Mouse (Mus musculus) retina, postnatal 7 days (tissue): ENCODE data around the gene Spo11.

Experiments used
- DNase-seq: peaks from one replicate; pipeline ENCODE4 v3.0.0-alpha.2; 2012; ENCODE audit warnings: low read depth, low spot score

Gene Spo11

DNA sequence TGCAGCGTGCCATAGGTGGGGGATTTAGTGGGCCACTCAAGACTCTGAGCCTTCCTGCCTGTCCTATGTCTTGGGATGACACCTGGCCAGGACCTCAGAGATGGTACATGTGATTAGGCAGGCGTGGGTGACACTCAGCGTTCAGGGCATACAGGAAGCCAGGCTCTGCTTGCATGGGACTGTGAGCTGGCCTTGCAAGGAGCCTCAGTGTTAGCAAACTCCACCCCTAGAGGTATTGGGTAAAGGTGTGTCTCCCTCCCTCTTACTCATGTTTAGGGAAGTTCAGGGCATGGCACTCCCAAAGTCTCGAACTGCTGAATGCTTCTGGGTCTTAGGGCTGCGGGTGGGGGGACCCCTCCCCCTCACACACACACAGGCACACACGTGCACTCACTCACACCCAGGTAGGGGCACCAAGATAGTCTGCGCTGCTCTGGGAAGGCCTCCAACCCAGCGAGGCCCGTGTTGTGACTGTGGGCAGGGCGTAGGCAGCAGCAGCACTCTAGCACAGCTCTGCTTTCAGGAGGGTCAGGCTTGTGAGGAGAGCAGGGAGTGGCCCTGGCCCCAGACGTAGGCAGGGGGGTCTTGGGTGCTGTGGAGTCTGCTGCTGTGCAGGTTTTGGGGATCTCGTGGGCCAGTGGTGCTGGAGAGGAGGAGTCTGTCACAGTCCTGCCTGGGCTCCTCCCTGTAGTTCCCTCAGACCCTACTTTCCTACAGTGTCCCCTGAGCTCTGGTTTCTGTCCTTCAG lies 53.3 kb downstream of the Spo11 start:
- DNase-seq = no peak

DNA sequence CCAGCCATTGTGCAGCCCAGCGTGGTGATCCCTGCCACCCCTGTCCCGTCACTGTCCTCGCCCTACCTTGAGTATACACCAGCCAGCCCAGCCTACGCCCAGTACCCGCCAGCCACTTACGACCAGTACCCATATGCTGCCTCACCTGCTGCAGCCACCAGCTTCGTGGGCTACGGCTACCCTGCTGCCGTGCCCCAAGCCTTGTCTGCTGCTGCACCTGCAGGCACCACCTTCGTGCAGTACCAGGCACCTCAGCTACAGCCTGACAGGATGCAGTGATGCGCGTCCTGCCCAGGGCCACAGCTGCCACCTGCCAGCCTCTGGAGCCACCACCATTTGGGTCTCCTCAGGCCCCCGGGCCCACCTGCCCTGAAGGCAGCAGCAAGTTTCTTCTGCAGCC lies 56.0 kb downstream of the Spo11 start:
- DNase-seq = no peak

DNA sequence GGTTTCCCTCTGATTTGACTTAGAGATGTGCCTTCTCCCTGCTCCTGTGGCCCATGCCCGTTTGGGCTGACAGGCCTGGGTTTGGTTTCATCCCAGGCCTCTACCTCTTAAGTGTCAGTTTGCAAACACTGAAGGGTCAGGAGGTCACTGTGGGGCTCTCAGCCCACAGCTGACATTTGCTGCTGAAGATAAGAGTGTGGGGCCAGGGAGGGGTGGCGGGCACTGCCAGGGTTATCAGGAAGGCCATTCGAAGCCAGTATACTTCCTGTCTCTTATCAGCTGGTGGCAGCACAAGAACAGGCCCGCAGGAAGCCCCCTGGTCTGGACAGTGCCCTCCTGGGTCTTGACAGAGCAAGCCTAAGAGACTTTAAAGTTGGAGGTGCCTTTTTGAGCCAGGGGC lies 57.5 kb downstream of the Spo11 start:
- no peak for DNase-seq

GRCm38 (mm10) chr2:173035653-173036052 lies 58.2 kb downstream of the Spo11 start:
- no peak for DNase-seq

DNA sequence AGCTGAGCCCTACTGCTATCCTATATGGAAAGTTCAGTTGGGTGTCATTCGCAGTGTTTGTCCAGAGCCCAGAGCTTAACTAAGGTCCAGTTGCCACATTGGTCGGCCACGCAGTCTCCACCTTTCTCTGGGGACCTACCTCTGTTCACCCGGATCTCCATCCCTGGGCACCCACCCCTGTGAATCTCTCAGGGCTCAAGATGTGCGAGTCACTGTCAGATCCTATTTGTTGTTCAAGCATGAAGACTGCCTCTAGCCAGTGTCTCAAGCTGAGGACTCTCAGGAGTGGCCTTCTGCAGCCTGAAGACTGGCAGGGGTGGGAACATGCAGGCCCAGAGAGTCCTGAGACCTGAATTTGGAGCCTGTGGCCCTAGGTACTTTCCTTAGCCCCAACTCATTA lies 58.6 kb downstream of the Spo11 start:
- no peak for DNase-seq

GRCm38 (mm10) chr2:173036611-173037010 lies 59.1 kb downstream of the Spo11 start:
- no peak for DNase-seq

- DNase-seq = no peak
Measured at GRCm38 (mm10) chr2:173037347-173037746, 59.8 kb downstream of the Spo11 start.

DNA sequence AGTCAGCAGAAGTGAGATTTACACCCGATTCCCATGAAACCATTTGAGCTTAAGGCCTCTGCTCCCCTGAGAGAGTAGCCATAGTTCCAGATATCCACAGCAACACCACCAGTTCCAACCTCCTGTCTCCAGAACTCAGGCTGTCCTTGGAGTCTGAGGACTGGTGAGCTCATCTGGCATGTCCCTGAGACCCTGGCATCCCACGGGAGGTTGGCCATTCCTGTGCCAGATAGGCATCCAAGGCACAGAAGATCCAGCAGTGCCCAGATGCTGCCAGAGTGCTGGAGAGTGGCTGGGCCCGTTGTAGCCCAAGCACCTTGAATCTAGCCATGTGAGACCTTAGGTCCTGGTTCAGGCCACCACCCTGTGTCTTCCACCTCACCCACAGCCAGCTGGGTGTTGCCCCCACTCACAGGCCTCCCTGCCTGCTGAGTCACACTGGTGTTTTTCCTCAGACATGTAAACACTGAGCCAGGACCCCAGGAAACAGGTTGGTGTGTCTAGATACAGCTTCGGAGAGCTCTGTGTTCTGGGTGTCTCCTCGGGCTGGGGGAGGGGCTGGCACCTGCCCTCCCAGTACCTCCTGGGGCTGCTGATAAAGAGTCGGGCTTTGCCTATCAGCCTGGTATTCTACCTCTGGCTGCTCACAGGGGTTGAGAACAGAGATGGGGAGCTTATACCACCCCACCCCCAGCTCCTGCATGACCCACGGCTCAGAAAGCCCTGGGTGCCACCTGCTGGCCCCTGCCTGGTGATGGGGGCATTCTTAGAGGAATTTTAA lies 60.5 kb downstream of the Spo11 start:
- no peak for DNase-seq

- DNase-seq = no peak
Measured at GRCm38 (mm10) chr2:173039041-173039440, 61.5 kb downstream of the Spo11 start.

DNA sequence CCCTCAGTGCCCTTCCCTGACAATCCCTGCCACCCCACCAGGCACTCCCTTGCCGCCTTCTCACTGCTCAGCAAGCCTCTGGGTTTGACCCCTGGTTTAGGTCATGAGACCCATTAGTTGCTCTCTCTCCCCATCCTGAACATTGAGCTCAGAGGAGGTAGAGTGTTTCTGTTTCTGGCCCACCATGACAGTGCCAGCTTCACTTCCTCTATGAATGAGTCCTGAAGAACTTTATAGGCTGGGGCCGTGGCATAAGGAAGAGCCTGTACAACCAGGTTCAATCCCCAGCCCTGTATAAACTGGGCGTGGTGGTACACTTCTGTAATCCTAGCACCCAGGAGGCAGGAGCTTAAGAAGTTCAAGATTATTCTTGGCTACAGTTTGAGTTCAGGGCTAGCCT lies 63.3 kb downstream of the Spo11 start:
- DNase-seq = no peak

DNA sequence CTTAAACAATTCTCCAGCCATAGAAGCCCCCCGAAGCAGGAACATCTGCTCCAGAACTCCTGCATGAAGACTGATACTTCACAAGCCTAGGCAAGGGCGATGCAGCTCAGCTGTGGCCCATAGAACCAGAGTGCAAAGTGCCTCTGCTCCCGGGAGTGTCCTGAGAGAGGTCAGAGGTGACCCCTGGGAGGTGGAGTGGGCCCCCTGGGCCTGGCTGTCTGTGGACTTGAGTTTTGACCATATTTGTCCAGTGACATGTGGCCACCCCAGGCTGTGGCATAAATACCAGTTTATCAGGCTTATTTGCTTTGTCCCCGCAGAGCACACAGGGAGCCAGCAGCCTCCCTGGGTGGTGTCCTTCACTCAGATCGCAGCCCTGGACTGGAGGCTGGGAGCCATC lies 63.7 kb downstream of the Spo11 start:
- no peak for DNase-seq

- DNase-seq = no peak
Measured at GRCm38 (mm10) chr2:173041893-173042292, 64.4 kb downstream of the Spo11 start.

DNA sequence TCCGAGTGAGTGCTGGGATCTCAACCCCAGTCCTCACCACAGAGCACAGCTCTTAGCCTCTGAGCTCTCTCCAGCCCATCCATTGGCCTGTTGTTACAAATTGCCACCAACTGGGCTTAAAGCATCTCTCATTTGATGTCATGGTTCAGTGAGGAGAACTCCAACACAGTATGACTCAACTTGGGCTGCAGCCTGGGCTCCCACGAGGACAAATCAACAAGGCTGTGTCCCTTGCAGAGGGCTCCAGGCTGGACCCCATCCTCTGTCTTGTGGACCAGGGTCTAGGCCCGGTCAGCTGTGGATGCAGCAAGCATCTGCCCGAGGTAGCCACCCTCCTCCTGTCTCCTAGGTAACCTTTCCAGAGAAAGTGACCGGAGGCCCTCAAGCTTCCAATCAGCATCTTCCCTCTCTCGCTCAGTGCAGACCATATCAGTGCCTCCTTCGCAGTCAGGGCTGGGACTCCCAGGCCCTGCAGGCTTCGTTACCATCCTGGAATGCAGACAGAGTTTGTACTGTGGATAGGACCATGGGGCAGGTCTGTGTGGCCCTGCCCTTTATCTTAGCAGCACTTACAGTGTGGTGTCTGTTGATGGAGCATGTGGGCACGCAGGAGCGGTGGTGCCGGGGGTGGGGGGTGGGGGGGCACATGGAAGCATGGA lies 65.1 kb downstream of the Spo11 start:
- no peak for DNase-seq
